Mouse (Mus musculus) midbrain, postnatal 0 days (tissue): Measurements from ENCODE around the gene Ift140. TPM values are rescaled to one million over a fixed set of nuclear protein-coding genes. Genes with fewer than 3 reads are reported as not detected.
"Not testable (repeated sequence)": the region's sequence is repeated elsewhere in the genome, so short reads cannot be mapped to it uniquely, and the experiment has no call there.

Experiments
- ATAC-seq: fragments of 200-750 bp; cut with Nextera tagmentation; 2 replicates; pipeline ENCODE4 v1.8.0; 2017; ENCODE audit warnings: moderate number of reproducible peaks, mild to moderate bottlenecking, moderate TSS enrichment, moderate library complexity; ENCODE audit not compliant: low FRiP score
- DNase-seq: peaks from one replicate; pipeline ENCODE4 v3.0.0-alpha.2; 2015; ENCODE audit warnings: low spot score
- H3K27ac ChIP-seq: fragments of 300-500 bp; sonication (generic); 2 replicates; pipeline ENCODE4 v1.5.1; 2014; ENCODE audit warnings: low read depth, mild to moderate bottlenecking, low read length, mixed read lengths
- H3K27me3 ChIP-seq: fragments of 300-500 bp; sonication (generic); 2 replicates; pipeline ENCODE4 v1.6.1; 2014; ENCODE audit warnings: low read length, control low read depth, mixed read lengths; ENCODE audit not compliant: insufficient read depth
- H3K36me3 ChIP-seq: fragments of 300-500 bp; sonication (generic); 2 replicates; pipeline ENCODE4 v1.6.1; 2014; ENCODE audit warnings: low read length, control low read depth, mixed read lengths; ENCODE audit not compliant: insufficient read depth
- H3K4me1 ChIP-seq: fragments of 300-500 bp; sonication (generic); 2 replicates; pipeline ENCODE4 v1.6.1; 2014; ENCODE audit warnings: mild to moderate bottlenecking, control low read depth, antibody characterized with exemption, low read length, mixed read lengths; ENCODE audit not compliant: insufficient read depth
- H3K4me2 ChIP-seq: fragments of 300-500 bp; sonication (generic); 2 replicates; pipeline ENCODE4 v1.6.1; 2014; ENCODE audit warnings: low read depth, mild to moderate bottlenecking, low read length, mixed read lengths; ENCODE audit not compliant: poor library complexity, severe bottlenecking
- H3K4me3 ChIP-seq: fragments of 300-500 bp; sonication (generic); 2 replicates; pipeline ENCODE4 v1.5.1; 2014; ENCODE audit warnings: low read depth, mild to moderate bottlenecking, low read length, moderate library complexity
- H3K9ac ChIP-seq: fragments of 300-500 bp; sonication (generic); replicated peaks from 2 replicates; pipeline ENCODE4 v1.6.1; 2014; ENCODE audit warnings: mild to moderate bottlenecking, low read length, moderate library complexity, mixed read lengths; ENCODE audit not compliant: poor library complexity, severe bottlenecking
- H3K9me3 ChIP-seq: fragments of 300-500 bp; sonication (generic); 2 replicates; pipeline ENCODE4 v1.6.1; 2016; ENCODE audit warnings: low read length, control low read depth
- CTCF ChIP-seq: IDR thresholded peaks from 2 replicates; pipeline ENCODE4 v1.5.1; 2016; ENCODE audit warnings: antibody characterized with exemption, mild to moderate bottlenecking
- WGBS: fragments of 180-500 bp; shearing (Covaris S2); extraction: QIAGEN DNeasy Blood & Tissue Kit; methylation state at CpG from one replicate; pipeline ENCODE4 v1.1.7; 2014; 5-methylcytosine and 5-hydroxymethylcytosine counted together
- polyA plus RNA-seq: library from polyadenylated mRNA; unstranded; fragments of >200 nt; fragmentation: Nextera tagmentation; extraction: Ambion mirVana; gene quantifications from 2 replicates; pipeline ENCODE4 v1.2.1, GENCODE M21; 2015
- total RNA-seq: library from RNA; depleted of rRNA; stranded (reverse); fragments of >200 nt; gene quantifications from 2 replicates; pipeline ENCODE4 v1.2.3, GENCODE M21; 2014

Ift140 gene
- total and polyA plus RNA-seq, 2 experiments from 2014 or later = 13.5 to 39.8 TPM

- no peak overlapping the region for H3K9ac ChIP-seq
- DNase-seq (no peak), ATAC-seq (no peak)
- H3K4me2 ChIP-seq = no peak overlapping the region
- H3K4me3 ChIP-seq = no peak overlapping the region
- no peaks in the 10 kb centered on the region for H3K27me3 ChIP-seq
- H3K36me3 ChIP-seq = peaks cover 28% of the 10 kb centered on the region
- no peaks in the 10 kb centered on the region for H3K9me3 ChIP-seq
- H3K27ac ChIP-seq = no peak overlapping the region
- peaks cover 10% of the 10 kb centered on the region; the same call in 1 of the 2 replicates for H3K4me1 ChIP-seq
- WGBS = 79% methylated on average over 3 of the region's 3 CpGs
- no peak for TF ChIP-seq CTCF
These were observed 96.5 kb downstream of the Ift140 start for GRCm38 (mm10) chr17:25112423-25112810.

DNA sequence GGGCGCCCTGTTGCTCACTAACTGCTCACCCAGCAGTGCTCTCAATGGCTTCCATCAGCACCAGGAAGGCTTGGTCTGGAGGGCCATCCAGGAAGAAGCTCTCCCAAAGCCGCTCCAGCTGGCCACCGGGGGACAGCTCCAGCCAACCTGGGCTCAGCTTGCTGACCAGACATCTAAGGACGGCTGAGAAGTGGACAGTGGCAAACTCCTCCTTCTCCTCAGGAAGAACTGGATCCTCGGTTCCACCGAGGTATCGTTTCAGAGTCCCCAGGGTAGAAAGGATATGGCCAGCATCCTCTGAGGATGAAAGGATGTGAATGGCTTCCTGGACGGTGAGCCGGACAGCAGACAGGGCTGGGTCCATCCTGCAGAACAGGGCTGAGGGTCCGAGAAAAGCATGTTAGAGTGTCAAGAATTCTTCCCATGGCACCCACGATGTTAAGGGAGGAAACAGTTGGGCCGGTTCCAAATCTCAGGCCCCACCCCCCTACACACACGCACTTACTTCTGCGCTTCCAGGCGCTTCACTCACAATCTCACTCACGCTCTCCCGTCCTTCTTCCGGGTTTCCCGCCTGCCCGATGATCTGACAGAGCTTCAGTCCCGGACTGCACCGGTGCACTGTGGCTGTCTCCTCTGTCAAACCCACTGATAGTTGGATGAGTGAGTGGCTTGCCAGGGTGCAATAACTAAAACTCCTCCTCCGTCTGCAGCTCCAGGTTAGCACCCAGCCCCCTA lies 99.2 kb downstream of the Ift140 start:
- DNase-seq = peak; percentile 20
- 12% methylated on average over 23 of the region's 23 CpGs for WGBS
- peaks cover 10% of the 10 kb centered on the region for H3K36me3 ChIP-seq
- H3K4me3 ChIP-seq = peak overlapping the region; percentile 60
- peak overlapping the region; percentile 91 for H3K4me2 ChIP-seq
- H3K27ac ChIP-seq = peak overlapping the region; percentile 85
- H3K9ac ChIP-seq = peak overlapping the region; percentile 68
- TF ChIP-seq CTCF = no peak
- ATAC-seq = peak; percentile 63; the same call in 1 of the 2 replicates
- H3K9me3 ChIP-seq = no peaks in the 10 kb centered on the region
- peaks cover 10% of the 10 kb centered on the region; the same call in 1 of the 2 replicates for H3K4me1 ChIP-seq
- no peaks in the 10 kb centered on the region for H3K27me3 ChIP-seq

DNA sequence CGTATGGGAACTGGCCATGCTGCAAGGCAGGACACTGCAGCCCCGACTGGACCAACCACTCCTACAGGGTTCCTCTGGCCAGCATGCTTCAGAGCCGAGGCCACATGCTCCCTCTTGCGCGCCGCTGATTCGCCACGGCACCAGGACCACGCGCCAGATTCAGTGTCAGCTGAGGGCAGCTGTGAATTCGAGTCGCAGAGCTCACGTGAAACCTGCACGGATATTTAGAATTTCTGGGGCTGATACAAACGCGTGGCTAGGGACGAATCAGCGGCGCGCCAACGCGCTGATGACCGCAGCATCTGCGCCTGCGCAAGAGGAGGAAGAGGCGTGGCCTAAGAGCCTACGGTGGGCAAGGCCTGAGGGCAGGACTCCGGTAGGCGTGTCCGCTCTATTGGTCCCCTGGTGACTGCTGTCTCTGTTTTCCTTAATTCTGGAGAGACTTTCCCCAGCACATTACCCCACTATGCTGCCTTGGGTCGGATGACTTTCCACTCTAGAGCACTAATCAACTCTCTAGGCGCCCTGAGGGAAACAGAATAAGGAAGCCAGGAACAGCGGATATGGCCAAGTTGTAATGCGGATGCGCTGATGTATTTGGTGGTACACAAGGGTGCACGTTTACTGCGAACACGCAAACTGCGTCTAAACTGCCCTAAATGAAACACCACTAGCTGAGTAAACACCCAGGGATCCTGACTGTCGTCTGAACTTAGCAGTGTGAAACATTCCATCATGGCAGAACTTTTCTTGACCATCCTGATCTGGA lies 100.0 kb downstream of the Ift140 start, which contains the start of gene Telo2:
TSS of gene Telo2 (minus strand) at position 304 of the 769 bp plus-strand sequence.
- no peak for TF ChIP-seq CTCF
- DNase-seq (peak; percentile 95), ATAC-seq (peak; percentile 89)
- H3K4me3 ChIP-seq = peak within 1 kb of the TSS; percentile 60
- peak within 1 kb of the TSS; percentile 85 for H3K27ac ChIP-seq
- H3K4me1 ChIP-seq = peaks cover 10% of the 10 kb centered on the region; the same call in 1 of the 2 replicates
- H3K9me3 ChIP-seq = no peaks in the 10 kb centered on the region
- 6% methylated on average over 40 of the region's 40 CpGs for WGBS
- H3K36me3 ChIP-seq = peaks cover 2% of the 10 kb centered on the region; the same call in 1 of the 2 replicates
- H3K9ac ChIP-seq = peak within 1 kb of the TSS; percentile 68
- no peaks in the 10 kb centered on the region for H3K27me3 ChIP-seq
- peak within 1 kb of the TSS; percentile 91 for H3K4me2 ChIP-seq

GRCm38 (mm10) chr17:25117263-25117662 lies 101.4 kb downstream of the Ift140 start:
- TF ChIP-seq CTCF = peak; percentile 61
- 24% methylated on average over 4 of the region's 4 CpGs for WGBS
- ATAC-seq = no peak
- no peak for DNase-seq
- Histone ChIP-seq H3K27me3 (no peaks in the 10 kb centered on the region), H3K4me2 (no peak overlapping the region), H3K4me3 (no peak overlapping the region), H3K9ac (no peak overlapping the region), H3K36me3 (no peaks in the 10 kb centered on the region), H3K27ac (no peak overlapping the region), H3K9me3 (no peaks in the 10 kb centered on the region), H3K4me1 (peaks cover 10% of the 10 kb centered on the region; the same call in 1 of the 2 replicates)

DNA sequence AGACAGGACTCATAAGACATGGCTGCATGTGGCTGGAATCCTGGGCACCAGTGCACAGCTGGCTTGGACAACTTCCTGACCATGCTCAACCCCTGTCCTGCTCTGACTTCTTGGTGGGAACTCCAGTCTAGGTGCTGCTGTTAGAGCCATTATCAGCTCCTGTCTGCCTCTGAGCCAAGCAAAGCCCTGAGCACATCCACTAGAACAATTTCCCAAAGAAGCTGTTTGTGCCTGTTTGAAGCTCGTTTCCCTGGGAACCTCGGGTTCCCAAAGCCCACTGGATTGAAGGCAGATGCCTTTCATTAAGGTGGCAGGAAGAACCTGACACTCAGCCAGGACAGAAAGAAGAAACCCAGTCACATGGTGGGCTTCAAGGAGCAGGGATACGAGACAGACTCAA lies 104.5 kb downstream of the Ift140 start, which contains the start of gene Ptx4:
TSS of gene Ptx4 (plus strand) at position 355 of the 400 bp plus-strand sequence.
- no peak for TF ChIP-seq CTCF
- Histone ChIP-seq H3K9me3 (no peaks in the 10 kb centered on the region), H3K36me3 (no peaks in the 10 kb centered on the region), H3K27me3 (no peaks in the 10 kb centered on the region), H3K4me2 (no peak within 1 kb of the TSS), H3K4me3 (no peak within 1 kb of the TSS), H3K27ac (no peak within 1 kb of the TSS), H3K9ac (no peak within 1 kb of the TSS), H3K4me1 (peaks cover 5% of the 10 kb centered on the region; the same call in 1 of the 2 replicates)
- DNase-seq = no peak
- no peak for ATAC-seq
- 40% methylated on average over 3 of the region's 3 CpGs for WGBS

DNA sequence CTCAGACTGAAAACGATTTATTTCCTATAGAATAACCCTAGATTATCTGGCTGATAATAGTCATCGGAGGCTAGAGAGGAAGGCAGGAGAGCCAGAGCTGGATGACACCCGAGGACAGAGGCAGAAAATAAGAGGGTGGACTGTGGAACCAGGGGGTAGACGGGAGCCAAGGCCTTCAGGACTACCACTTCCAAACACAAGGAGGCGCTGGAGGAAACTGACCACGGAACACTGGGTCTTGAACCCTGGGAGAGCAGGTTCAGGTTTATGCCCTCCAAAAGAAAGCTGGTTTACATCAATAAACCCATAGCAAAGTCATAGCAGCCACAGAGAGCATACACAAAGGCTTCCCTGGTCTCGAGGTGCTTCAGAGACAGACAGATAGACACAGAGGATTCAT lies 108.1 kb downstream of the Ift140 start:
- TF ChIP-seq CTCF = peak; percentile 15; the same call in 1 of the 2 replicates
- Histone ChIP-seq H3K9ac (no peak overlapping the region), H3K4me2 (no peak overlapping the region), H3K4me1 (no peaks in the 10 kb centered on the region), H3K27me3 (no peaks in the 10 kb centered on the region), H3K36me3 (no peaks in the 10 kb centered on the region), H3K27ac (no peak overlapping the region), H3K9me3 (no peaks in the 10 kb centered on the region), H3K4me3 (no peak overlapping the region)
- ATAC-seq (no peak), DNase-seq (no peak)
- WGBS = 26% methylated on average over 7 of the region's 7 CpGs

- ATAC-seq, H3K27me3 ChIP-seq, H3K27ac ChIP-seq, DNase-seq, H3K4me2 ChIP-seq, H3K4me3 ChIP-seq, H3K9me3 ChIP-seq, H3K4me1 ChIP-seq, H3K9ac ChIP-seq, H3K36me3 ChIP-seq: not testable (repeated sequence)
- 74% methylated on average over 3 of the region's 3 CpGs for WGBS
These were observed 109.7 kb downstream of the Ift140 start for GRCm38 (mm10) chr17:25125442-25126060.
